Mouse (Mus musculus) monocyte, adult 5-6 weeks (primary cell): ENCODE data around the gene Gm21903. TPM values are rescaled to one million over a fixed set of nuclear protein-coding genes. Genes with fewer than 3 reads are reported as not detected.
"Not testable (repeated sequence)": the region's sequence is repeated elsewhere in the genome, so short reads cannot be mapped to it uniquely, and the experiment has no call there.

ENCODE experiments used
- ATAC-seq: fragments of 153-309, 156-312 bp; replicated peaks from 2 replicates; pipeline ENCODE4 v1.8.0; 2017; ENCODE audit warnings: mild to moderate bottlenecking; ENCODE audit not compliant: low TSS enrichment, insufficient number of reproducible peaks, severe bottlenecking, poor library complexity, low FRiP score
- total RNA-seq: library from RNA; stranded (forward); fragments of 200-1000, 200-491, 200-594 nt; gene quantifications from 3 replicates; pipeline ENCODE4 v1.2.3, GENCODE M21; 2017

Gene Gm21903
- not detected in 3 replicates for total RNA-seq

- ATAC-seq, result no peak
Observed at GRCm38 (mm10) chr17:39043241-39043640, at the start of gene Gm21903. Gm21903 (minus strand) TSS chr17:39043341.

- ATAC-seq, result no peak
Observed at GRCm38 (mm10) chr17:39076937-39077336, 33.8 kb upstream of the Gm21903 start, which contains the start of gene Esp23. Esp23 (minus strand) TSS chr17:39077037.

GRCm38 (mm10) chr17:39063641-39064040 lies 20.5 kb upstream of the Gm21903 start:
- ATAC-seq, result no peak

- ATAC-seq, result not testable (repeated sequence)
Observed at GRCm38 (mm10) chr17:39036395-39036794, 6.7 kb downstream of the Gm21903 start, which contains the start of gene Esp24. Esp24 (plus strand) TSS chr17:39036695.

- no peak for ATAC-seq
Observed at GRCm38 (mm10) chr17:39017184-39017583, 26.0 kb downstream of the Gm21903 start.

GRCm38 (mm10) chr17:39010675-39011638 lies 32.2 kb downstream of the Gm21903 start:
- ATAC-seq, result no peak

- no peak for ATAC-seq
Observed at GRCm38 (mm10) chr17:39009846-39010245, 33.3 kb downstream of the Gm21903 start.

Other genes with a start within 250 kb of the Gm21903 start
- gene Esp24, start 6.6 kb downstream of the Gm21903 start, total RNA-seq, result not detected in 3 replicates
- not detected in 3 replicates for gene Esp23, start 33.7 kb upstream of the Gm21903 start, total RNA-seq
- not detected in 3 replicates for gene Esp22, start 52.0 kb upstream of the Gm21903 start, total RNA-seq